Mouse (Mus musculus) embryonic fibroblast, embryonic 13.5 days (primary cell): ENCODE measurements around the gene Frmpd4.

Experiments
- CTCF ChIP-seq: IDR thresholded peaks from 2 replicates; pipeline ENCODE4 v1.5.1; 2011; ENCODE audit warnings: mild to moderate bottlenecking, control low read depth, low read length, moderate library complexity, borderline replicate concordance; ENCODE audit not compliant: insufficient read depth
- POLR2A ChIP-seq: IDR thresholded peaks from 2 replicates; pipeline ENCODE4 v1.6.1; 2011; ENCODE audit warnings: low read depth, mild to moderate bottlenecking, control low read depth, low read length, moderate library complexity

GRCm38 (mm10) chrX:168041589-168041988 lies 535.4 kb downstream of the Frmpd4 start:
- TF ChIP-seq CTCF (no peak), POLR2A (no peak)
